Mouse (Mus musculus) lung, embryonic 16.5 days (tissue): ENCODE results near the gene Gm14180. TPM values are rescaled to one million over a fixed set of nuclear protein-coding genes. Genes with fewer than 3 reads are reported as not detected.
"Not testable (repeated sequence)": the region's sequence is repeated elsewhere in the genome, so short reads cannot be mapped to it uniquely, and the experiment has no call there.

ENCODE experiments used
- ATAC-seq: fragments of 200-750 bp; cut with Nextera tagmentation; 2 replicates; pipeline ENCODE4 v1.8.0; 2017; ENCODE audit warnings: low read depth, mild to moderate bottlenecking, moderate library complexity
- H3K27ac ChIP-seq: fragments of 300-500 bp; sonication (generic); 2 replicates; pipeline ENCODE4 v1.5.1; 2014; ENCODE audit warnings: mild to moderate bottlenecking, control low read depth, low read length
- H3K27me3 ChIP-seq: fragments of 300-500 bp; sonication (generic); 2 replicates; pipeline ENCODE4 v1.6.1; 2014; ENCODE audit warnings: low read depth, low read length, mixed read lengths; ENCODE audit not compliant: control insufficient read depth, insufficient read depth
- H3K36me3 ChIP-seq: fragments of 300-500 bp; sonication (generic); 2 replicates; pipeline ENCODE4 v1.6.1; 2014; ENCODE audit warnings: low read length; ENCODE audit not compliant: control insufficient read depth, insufficient read depth
- H3K4me1 ChIP-seq: fragments of 300-500 bp; sonication (generic); replicated peaks from 2 replicates; pipeline ENCODE4 v1.6.1; 2014; ENCODE audit warnings: low read length, mixed read lengths; ENCODE audit not compliant: control insufficient read depth, insufficient read depth
- H3K4me2 ChIP-seq: fragments of 300-500 bp; sonication (generic); 2 replicates; pipeline ENCODE4 v1.6.1; 2014; ENCODE audit warnings: low read depth, low read length, control low read depth
- H3K4me3 ChIP-seq: fragments of 300-500 bp; sonication (generic); 2 replicates; pipeline ENCODE4 v1.5.1; 2014; ENCODE audit warnings: mild to moderate bottlenecking, low read length, control low read depth
- H3K9ac ChIP-seq: fragments of 300-500 bp; sonication (generic); 2 replicates; pipeline ENCODE4 v1.6.1; 2014; ENCODE audit warnings: low read length, control low read depth
- H3K9me3 ChIP-seq: fragments of 300-500 bp; sonication (generic); 2 replicates; pipeline ENCODE4 v1.6.1; 2016; ENCODE audit warnings: low read length; ENCODE audit not compliant: control insufficient read depth
- WGBS: fragments of 180-500 bp; shearing (Covaris S2); extraction: QIAGEN DNeasy Blood & Tissue Kit; methylation state at CpG from one replicate; pipeline ENCODE4 v1.1.7; 2014; 5-methylcytosine and 5-hydroxymethylcytosine counted together
- polyA plus RNA-seq: library from polyadenylated mRNA; unstranded; fragments of >200 nt; fragmentation: Nextera tagmentation; extraction: Ambion mirVana; gene quantifications from 2 replicates; pipeline ENCODE4 v1.2.1, GENCODE M21; 2015

The Gm14180 gene
- polyA plus RNA-seq, result not detected in 2 replicates

GRCm38 (mm10) chr11:99734190-99734589 lies at the start of gene Gm14180:
Gene Gm14180, minus strand, starts transcription at chr11:99734290.
- Histone ChIP-seq H3K9me3 (no peaks in the 10 kb centered on the region), H3K27me3 (no peaks in the 10 kb centered on the region), H3K4me3 (no peak within 1 kb of the TSS), H3K4me2 (no peak within 1 kb of the TSS), H3K9ac (no peak within 1 kb of the TSS), H3K36me3 (no peaks in the 10 kb centered on the region), H3K4me1 (no peaks in the 10 kb centered on the region), H3K27ac (no peak within 1 kb of the TSS)
- WGBS, result 48% methylated on average over 2 of the region's 2 CpGs
- ATAC-seq, result no peak

- WGBS, result 85% methylated on average over 2 of the region's 2 CpGs
- Histone ChIP-seq H3K4me3 (no peak within 1 kb of the TSS), H3K27me3 (no peaks in the 10 kb centered on the region), H3K27ac (no peak within 1 kb of the TSS), H3K36me3 (no peaks in the 10 kb centered on the region), H3K9me3 (no peaks in the 10 kb centered on the region), H3K4me2 (no peak within 1 kb of the TSS), H3K4me1 (no peaks in the 10 kb centered on the region), H3K9ac (no peak within 1 kb of the TSS)
- ATAC-seq, result no peak
These were observed 46.5 kb upstream of the Gm14180 start, which contains the start of gene Krtap4-8 for GRCm38 (mm10) chr11:99780604-99781003. Gene Krtap4-8, minus strand, starts transcription at chr11:99780704.

- Histone ChIP-seq H3K4me2 (no peak overlapping the region), H3K9me3 (no peaks in the 10 kb centered on the region), H3K4me3 (no peak overlapping the region), H3K27me3 (no peaks in the 10 kb centered on the region), H3K36me3 (no peaks in the 10 kb centered on the region), H3K9ac (no peak overlapping the region), H3K4me1 (no peaks in the 10 kb centered on the region), H3K27ac (no peak overlapping the region)
- WGBS, result 62% methylated on average over 7 of the region's 7 CpGs
- no peak for ATAC-seq
These were observed 44.3 kb upstream of the Gm14180 start for GRCm38 (mm10) chr11:99778401-99778800.

- not testable (repeated sequence) for H3K9me3 ChIP-seq, H3K9ac ChIP-seq, H3K4me3 ChIP-seq, H3K36me3 ChIP-seq, H3K4me1 ChIP-seq, ATAC-seq, H3K27ac ChIP-seq, H3K4me2 ChIP-seq, H3K27me3 ChIP-seq
These were observed 38.7 kb upstream of the Gm14180 start, which contains the start of gene Gm11595 for GRCm38 (mm10) chr11:99772813-99773212. Gene Gm11595, minus strand, starts transcription at chr11:99772913.

GRCm38 (mm10) chr11:99768410-99768809 lies 34.3 kb upstream of the Gm14180 start:
- H3K4me3 ChIP-seq, result no peak overlapping the region
- H3K27me3 ChIP-seq, result no peaks in the 10 kb centered on the region
- H3K9ac ChIP-seq, result no peak overlapping the region
- no peaks in the 10 kb centered on the region for H3K9me3 ChIP-seq
- H3K4me1 ChIP-seq, result no peaks in the 10 kb centered on the region
- no peak overlapping the region for H3K4me2 ChIP-seq
- H3K36me3 ChIP-seq, result no peaks in the 10 kb centered on the region
- ATAC-seq, result no peak
- H3K27ac ChIP-seq, result no peak overlapping the region
- 60% methylated on average over 2 of the region's 2 CpGs for WGBS

- H3K27me3 ChIP-seq, result no peaks in the 10 kb centered on the region
- H3K36me3 ChIP-seq, result no peaks in the 10 kb centered on the region
- no peak overlapping the region for H3K4me2 ChIP-seq
- WGBS, result 79% methylated on average over 1 of the region's 1 CpGs
- H3K9me3 ChIP-seq, result no peaks in the 10 kb centered on the region
- H3K4me1 ChIP-seq, result no peaks in the 10 kb centered on the region
- no peak overlapping the region for H3K9ac ChIP-seq
- H3K4me3 ChIP-seq, result no peak overlapping the region
- no peak overlapping the region for H3K27ac ChIP-seq
- ATAC-seq, result no peak
These were observed 24.8 kb upstream of the Gm14180 start for GRCm38 (mm10) chr11:99758877-99759276.

- Histone ChIP-seq H3K4me1 (no peaks in the 10 kb centered on the region), H3K9me3 (no peaks in the 10 kb centered on the region)
- 46% methylated on average over 3 of the region's 3 CpGs for WGBS
These were observed 9.9 kb upstream of the Gm14180 start for GRCm38 (mm10) chr11:99743985-99744384.

GRCm38 (mm10) chr11:99724061-99724460 lies 10.0 kb downstream of the Gm14180 start:
- Histone ChIP-seq H3K9me3 (no peaks in the 10 kb centered on the region), H3K4me2 (no peak overlapping the region), H3K36me3 (no peaks in the 10 kb centered on the region), H3K27me3 (no peaks in the 10 kb centered on the region), H3K4me3 (no peak overlapping the region), H3K27ac (no peak overlapping the region), H3K9ac (no peak overlapping the region), H3K4me1 (no peaks in the 10 kb centered on the region)
- 79% methylated on average over 2 of the region's 2 CpGs for WGBS
- ATAC-seq, result no peak

More at GRCm38 (mm10) chr11:99743985-99744384, 9.9 kb upstream of the Gm14180 start:
- Histone ChIP-seq H3K27me3 (no peaks in the 10 kb centered on the region), H3K4me3 (no peak overlapping the region), H3K27ac (no peak overlapping the region), H3K4me2 (no peak overlapping the region), H3K36me3 (no peaks in the 10 kb centered on the region), H3K9ac (no peak overlapping the region)
- ATAC-seq, result no peak

- no peak overlapping the region for H3K4me2 ChIP-seq
- no peak for ATAC-seq
- no peaks in the 10 kb centered on the region for H3K36me3 ChIP-seq
- no peak overlapping the region for H3K27ac ChIP-seq
- 86% methylated on average over 1 of the region's 1 CpGs for WGBS
- no peaks in the 10 kb centered on the region for H3K9me3 ChIP-seq
- H3K4me3 ChIP-seq, result no peak overlapping the region
- H3K27me3 ChIP-seq, result no peaks in the 10 kb centered on the region
- H3K9ac ChIP-seq, result no peak overlapping the region
- H3K4me1 ChIP-seq, result no peaks in the 10 kb centered on the region
These were observed 15.3 kb downstream of the Gm14180 start for GRCm38 (mm10) chr11:99718759-99719158.

GRCm38 (mm10) chr11:99690463-99690862 lies 43.6 kb downstream of the Gm14180 start, which contains the start of gene Gm14190:
Gene Gm14190, minus strand, starts transcription at chr11:99690740.
- Histone ChIP-seq H3K4me1 (no peaks in the 10 kb centered on the region), H3K9me3 (no peaks in the 10 kb centered on the region), H3K36me3 (no peaks in the 10 kb centered on the region), H3K27me3 (no peaks in the 10 kb centered on the region), H3K27ac (no peak within 1 kb of the TSS), H3K9ac (no peak within 1 kb of the TSS), H3K4me3 (no peak within 1 kb of the TSS), H3K4me2 (no peak within 1 kb of the TSS)
- whole genome bisulfite sequencing, result 90% methylated on average over 1 of the region's 1 CpGs
- no peak for ATAC-seq
